Mouse (Mus musculus): ENCODE measurements around the gene AU040320. TPM values are rescaled to one million over a fixed set of nuclear protein-coding genes. Genes with fewer than 3 reads are reported as not detected.
A peak's percentile ranks its signal among the peaks of the same experiment; 100 is the strongest.

Gene AU040320
- total RNA-seq, 1 experiment from 2014 or later: 36.4 TPM

DNA sequence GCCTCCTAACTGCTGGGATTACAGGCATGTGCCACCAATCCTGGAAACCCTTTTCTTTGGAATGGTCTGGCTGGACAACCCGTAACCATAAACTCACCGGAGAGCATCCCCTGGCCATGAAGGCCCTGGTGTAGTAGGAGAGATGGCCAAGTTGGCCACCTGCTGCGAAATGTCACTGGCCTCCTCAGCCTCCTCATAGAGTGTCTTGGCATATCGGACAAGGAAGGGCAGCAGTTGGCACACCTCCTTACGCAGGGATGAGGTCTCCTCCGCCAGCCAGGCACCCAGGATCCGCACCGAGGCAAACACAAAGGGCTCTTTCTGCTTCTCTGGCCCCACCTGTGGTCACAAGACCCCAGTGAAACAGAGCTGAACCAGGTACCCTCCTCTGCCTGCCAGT is 5.0 kb upstream of the AU040320 start:
- no peak for ATAC-seq (ENCODE audit: extremely low read depth, insufficient number of reproducible peaks, low FRiP score, poor library complexity, severe bottlenecking)

DNA sequence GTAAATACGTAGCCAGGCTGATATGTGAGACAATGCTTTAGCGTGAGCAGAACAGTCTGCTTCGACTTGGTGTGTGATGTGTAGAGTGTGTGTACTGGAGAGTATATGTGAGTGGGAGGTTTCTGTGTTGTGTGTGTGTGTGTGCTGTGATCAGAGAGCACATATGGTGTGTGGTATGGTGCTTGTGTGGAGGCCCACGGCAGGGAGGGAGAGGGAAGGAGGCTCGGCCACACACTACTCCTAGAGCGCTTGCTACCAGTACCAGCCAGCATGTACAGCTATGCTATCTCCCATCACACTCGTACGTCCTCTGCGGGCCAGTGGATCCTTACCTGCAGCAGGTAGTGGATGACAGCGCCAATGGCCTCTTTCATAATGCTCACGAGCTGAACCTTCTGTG is 3.8 kb upstream of the AU040320 start:
- no peak for ATAC-seq (ENCODE audit: extremely low read depth, insufficient number of reproducible peaks, low FRiP score, poor library complexity, severe bottlenecking)

DNA sequence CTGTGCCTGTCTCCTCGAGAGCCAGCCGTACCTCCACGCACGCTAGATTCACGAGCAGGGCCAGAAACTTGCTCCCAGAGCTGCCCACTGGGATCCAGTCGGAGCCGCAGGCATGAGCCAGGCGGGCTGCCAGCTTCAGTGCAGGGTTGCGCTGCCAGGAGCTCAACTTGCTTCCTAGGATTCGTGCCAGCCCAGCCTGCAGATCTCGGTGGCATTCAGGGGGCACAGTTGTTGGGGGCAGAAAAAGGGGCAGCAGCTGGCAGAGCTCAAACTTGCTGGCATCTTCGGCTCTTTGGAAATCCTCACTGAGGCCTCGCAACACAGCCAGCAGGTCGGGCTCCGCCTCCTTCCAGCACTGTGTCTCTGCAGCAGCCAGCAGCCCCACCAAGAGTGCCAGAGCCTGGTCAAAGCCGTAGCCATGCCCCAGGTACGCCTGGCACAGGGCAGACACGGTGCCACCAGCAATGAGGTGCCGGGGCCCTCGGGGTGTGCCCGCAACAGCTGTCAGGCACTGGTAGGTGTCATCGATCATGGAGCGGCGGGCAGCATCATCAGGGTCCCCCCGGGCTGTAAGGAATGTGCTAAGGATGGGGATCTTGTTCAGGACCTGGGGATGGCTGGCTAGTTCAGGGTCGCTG is 3.2 kb upstream of the AU040320 start:
- ATAC-seq (ENCODE audit: extremely low read depth, insufficient number of reproducible peaks, low FRiP score, poor library complexity, severe bottlenecking): no peak

DNA sequence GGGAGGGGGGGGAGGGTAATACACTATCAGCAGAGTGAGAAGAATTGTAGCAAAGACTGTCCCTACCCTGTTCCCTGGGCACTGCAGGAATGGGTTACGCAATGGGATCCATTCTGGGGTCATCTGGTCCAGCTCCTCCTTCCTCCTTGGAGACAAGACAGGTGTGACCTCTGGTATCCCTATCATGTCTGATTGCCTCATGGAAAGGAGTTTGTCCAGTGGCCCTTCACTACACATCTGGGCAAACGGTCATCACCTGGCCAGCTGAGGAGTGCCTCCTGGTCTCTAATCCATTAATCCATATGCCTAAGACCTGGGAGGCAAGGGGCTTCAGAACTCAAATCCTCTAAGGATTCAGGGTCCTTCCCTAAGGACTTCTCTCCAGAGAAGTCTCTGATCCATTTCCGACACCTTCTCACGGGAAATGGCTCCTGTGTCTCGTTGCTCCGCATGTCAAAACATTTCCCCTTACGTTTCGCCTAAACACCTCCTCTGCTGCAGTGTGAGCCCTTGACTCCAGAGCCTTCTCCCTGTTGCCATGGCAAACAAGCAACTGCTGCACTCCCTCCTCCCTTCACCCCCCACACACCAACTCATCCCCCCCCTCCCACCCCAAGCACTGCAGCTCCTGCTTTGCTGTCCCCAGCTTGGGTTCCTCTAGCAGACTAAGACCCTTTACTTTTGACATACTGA is 2.3 kb upstream of the AU040320 start:
- ATAC-seq (ENCODE audit: extremely low read depth, insufficient number of reproducible peaks, low FRiP score, poor library complexity, severe bottlenecking): no peak

DNA sequence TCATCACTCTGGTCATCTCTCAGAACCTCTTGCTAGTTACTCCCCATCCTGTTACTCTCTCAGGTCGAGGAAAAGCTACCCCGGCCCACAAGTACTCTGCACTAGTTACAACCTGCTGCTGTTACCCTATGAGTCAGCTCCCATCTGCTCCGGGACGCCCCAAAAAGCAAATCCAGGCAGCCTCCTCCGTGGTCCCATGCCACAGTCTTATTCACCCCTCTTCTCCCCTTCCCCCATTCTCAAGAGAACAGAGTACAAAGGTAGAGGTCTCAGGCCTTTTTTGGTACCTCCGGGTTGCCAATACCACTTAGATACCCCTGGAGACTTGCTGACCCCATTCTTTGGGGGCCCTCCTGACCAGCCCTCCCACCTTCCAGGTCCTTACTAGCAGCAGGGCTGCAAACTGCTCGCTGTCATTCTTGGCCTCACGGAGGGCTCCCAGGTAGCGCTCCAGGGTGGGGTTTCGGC is 1.8 kb upstream of the AU040320 start:
- no peak for ATAC-seq (ENCODE audit: extremely low read depth, insufficient number of reproducible peaks, low FRiP score, poor library complexity, severe bottlenecking)

DNA sequence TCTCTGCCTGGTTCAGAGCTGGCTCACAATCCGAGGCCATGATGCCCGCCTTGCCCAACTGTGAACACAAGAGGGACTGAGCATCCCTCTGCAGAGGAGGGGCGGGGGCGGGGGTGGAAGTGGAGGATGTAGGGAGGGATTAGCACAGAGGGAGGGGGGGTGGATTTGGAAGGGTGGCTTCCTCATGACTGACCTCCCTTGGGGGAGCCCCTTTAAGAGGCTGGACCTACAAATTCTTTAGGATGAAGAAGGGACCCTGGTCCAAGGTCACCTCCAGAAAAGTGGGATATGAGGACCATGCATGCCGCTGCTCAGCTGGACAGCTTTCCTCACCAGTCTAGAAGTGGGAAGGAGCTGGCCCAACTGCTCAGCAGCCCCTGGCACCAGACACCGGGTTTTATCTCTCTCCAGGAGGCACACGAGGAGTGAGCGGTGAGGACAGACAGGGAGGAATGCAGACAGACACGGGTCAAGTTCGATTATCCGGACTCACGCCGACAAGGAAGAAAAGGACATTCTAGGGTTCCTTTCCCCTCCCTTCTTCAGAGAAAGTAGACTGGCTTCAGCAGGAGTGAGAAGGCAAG is 1.2 kb upstream of the AU040320 start:
- no peak for ATAC-seq (ENCODE audit: extremely low read depth, insufficient number of reproducible peaks, low FRiP score, poor library complexity, severe bottlenecking)

DNA sequence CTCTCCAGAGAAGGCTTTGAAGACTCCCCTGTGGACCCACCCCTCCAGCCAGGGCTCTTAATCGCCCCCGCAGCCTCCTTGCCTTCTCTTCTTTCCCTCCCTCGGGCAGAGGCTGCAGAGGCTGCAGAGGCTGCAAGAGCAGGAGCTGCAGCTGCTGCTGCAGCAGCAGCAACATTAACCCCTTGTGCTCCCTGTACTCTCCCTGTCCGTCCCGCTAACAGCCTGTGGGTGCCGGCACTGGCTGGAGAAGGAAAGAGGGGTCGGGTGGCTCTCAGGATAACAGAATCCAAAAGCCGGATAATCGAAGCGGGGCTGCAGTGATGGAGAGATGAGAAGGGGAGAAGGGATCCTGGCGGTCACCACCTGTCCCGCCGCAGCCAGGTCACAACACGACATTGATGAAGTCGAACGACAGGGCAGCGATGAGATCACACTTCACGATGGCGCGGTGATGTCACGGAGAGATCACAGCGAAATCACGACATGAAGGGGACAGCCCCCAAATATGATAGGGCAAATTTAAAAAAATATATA is 669 bp upstream of the AU040320 start:
- peak; percentile 3; the same call in 1 of the 2 replicates for ATAC-seq (ENCODE audit: extremely low read depth, insufficient number of reproducible peaks, low FRiP score, poor library complexity, severe bottlenecking)

DNA sequence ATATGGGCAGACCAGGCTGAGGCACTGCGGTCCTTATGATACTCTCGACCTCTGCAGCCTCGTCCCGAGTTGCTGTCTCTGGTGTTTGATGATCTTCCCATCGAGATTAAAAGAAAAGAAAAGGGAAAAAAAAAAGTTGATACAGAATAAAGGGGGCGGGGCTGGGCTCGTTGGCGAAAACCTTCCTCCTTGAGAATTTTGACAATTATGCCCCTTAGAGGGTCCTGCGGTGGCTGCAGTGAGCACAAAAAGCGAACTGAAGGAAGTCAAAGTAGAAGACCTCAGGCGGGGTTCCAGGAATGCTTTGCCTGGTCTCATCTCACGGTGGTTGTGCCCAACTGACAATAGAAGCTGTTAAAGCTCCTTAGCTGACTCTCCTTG is 877 bp downstream of the AU040320 start:
- no peak for ATAC-seq (ENCODE audit: extremely low read depth, insufficient number of reproducible peaks, low FRiP score, poor library complexity, severe bottlenecking)

DNA sequence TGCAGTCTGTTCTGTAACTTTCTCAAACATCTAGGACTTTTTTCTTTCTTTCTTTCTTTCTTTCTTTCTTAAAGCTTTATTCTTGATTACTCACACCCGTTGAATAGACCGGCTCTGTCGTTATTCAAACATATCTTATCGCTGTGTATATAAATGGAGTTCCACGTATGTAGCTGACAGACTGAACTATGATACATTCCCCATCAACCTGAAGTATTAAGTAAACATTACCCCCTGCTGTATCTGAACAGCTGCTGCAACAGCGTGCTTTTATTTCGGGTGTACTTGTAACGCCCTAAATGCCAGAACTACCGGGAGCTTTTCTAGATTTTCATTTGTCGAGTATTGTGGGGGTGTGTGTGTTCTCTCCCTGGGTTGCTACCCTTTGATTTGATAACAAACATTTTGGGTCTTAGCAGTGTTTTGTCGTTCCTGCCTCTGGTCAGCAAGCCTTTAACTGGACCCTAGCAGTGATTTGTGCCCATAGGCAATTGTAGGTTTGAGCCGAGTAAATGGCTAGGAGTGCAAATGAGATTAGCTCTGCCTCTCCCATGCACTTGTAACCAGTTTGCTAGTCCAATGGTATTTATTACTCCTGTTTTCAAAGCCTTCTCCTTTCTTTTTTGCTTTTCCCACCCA is 1.5 kb downstream of the AU040320 start:
- ATAC-seq (ENCODE audit: extremely low read depth, insufficient number of reproducible peaks, low FRiP score, poor library complexity, severe bottlenecking): no peak

DNA sequence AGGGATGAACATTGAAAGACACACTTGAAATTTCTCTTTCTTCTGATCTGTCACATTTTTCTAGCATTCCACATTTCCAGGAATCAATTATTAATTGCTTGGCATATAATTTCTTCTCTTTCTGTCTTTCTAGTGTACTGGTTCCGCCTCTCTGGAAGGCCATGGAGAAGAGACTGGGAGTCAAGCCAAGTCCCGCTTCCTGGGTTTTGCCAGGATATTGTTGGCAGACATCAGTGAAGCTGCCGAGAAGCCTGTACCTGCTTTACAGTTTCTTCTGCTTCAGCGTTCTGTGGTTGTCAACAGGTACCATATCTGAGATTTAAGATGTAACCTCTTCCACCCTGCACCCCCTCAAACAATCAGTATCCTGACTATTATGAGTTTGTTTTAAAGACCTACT is 3.4 kb downstream of the AU040320 start:
- ATAC-seq (ENCODE audit: extremely low read depth, insufficient number of reproducible peaks, low FRiP score, poor library complexity, severe bottlenecking): no peak

DNA sequence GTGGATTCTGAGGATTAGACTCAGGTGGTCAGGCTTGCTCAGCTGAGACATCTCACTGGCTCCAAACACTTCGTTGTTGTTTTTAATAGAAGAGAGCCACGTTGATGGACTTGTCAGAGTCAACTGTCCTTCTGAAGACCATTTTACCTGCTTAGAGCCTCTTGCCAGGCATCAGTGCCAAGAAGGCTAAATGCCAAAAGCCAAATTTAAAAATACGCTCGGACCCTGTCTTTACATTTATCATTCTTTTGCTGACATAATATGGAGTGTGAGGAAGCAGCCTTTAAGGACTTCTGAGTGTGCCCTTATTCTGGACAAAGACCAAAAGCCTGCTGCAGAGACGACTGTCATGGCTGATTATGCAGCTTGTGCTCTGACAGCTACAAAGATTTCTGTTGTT is 5.0 kb downstream of the AU040320 start:
- no peak for ATAC-seq (ENCODE audit: extremely low read depth, insufficient number of reproducible peaks, low FRiP score, poor library complexity, severe bottlenecking)

DNA sequence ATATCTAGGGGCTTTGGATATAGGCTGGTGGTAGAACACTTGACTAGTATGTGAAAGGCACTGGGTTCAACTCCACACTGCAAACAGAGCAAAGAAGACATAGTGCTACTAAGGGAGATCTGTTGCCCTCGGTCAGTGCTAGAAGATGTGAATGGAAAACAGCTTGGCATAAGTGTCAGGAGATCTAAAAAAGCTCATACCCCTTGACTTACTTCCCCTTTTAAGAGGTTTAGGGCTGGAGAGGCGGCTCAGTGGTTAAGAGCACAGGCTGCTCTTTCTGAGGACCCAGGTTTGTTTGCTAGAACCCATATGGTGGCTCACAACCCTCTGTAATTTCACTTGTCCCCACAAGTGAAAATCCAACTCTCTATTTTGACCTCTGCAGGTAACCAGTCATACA is 6.1 kb downstream of the AU040320 start:
- no peak for ATAC-seq (ENCODE audit: extremely low read depth, insufficient number of reproducible peaks, low FRiP score, poor library complexity, severe bottlenecking)

DNA sequence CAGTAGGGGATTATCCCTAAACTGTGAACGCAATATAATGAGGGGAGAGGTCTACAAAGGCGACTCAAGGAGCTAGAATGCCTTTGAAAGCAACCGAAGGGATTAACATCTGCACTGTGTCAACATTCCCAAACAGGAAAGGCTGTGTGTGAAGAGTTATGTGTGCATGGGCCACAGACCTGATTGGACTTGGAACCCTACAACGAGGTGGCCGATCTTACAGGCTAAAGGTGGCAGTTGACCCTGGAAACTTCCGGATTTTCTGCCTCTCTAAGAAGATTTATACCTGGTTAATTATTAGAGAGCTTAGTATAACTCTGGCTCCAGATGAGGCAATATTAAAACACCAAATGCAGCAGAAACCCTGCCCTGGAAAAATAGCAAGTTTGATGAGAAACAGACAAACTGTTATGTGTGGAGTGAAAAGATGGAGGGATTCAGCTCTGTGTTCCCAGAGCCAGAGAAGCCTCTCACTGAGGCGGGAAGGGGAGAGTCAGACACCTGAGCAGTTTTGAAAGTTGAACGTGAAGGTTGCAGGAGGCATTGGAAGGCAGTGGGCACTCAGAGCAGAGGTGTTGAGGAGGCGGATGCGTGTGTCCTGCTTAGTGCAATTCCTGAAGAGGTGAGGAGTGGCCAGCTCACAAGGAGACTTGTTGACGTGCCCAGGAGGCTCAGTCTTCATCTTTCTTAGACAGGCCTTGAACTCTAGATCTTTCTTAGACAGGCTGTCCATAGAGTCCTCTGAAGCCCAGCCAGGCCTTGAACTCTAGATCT is 9.4 kb downstream of the AU040320 start:
- ATAC-seq (ENCODE audit: extremely low read depth, insufficient number of reproducible peaks, low FRiP score, poor library complexity, severe bottlenecking): no peak

DNA sequence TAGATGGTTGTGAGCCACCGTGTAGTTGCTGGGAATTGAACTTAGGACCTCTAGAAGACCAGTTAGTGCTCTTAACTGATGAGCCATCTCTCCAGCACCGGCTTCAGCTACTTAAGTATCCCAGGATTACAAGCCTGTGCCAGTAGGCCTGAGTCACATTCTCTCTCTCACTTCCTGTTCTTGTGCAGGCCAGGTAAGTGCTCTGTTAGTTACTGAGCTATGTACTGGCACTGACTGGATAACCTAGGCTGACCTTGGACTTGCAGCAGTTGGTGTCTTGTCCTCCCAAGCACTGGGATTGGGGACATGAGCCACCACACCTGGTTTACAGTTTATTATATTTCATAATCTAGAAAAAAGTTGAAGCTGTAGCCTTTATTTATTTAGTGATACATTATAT is 10.1 kb downstream of the AU040320 start:
- ATAC-seq (ENCODE audit: extremely low read depth, insufficient number of reproducible peaks, low FRiP score, poor library complexity, severe bottlenecking): no peak

DNA sequence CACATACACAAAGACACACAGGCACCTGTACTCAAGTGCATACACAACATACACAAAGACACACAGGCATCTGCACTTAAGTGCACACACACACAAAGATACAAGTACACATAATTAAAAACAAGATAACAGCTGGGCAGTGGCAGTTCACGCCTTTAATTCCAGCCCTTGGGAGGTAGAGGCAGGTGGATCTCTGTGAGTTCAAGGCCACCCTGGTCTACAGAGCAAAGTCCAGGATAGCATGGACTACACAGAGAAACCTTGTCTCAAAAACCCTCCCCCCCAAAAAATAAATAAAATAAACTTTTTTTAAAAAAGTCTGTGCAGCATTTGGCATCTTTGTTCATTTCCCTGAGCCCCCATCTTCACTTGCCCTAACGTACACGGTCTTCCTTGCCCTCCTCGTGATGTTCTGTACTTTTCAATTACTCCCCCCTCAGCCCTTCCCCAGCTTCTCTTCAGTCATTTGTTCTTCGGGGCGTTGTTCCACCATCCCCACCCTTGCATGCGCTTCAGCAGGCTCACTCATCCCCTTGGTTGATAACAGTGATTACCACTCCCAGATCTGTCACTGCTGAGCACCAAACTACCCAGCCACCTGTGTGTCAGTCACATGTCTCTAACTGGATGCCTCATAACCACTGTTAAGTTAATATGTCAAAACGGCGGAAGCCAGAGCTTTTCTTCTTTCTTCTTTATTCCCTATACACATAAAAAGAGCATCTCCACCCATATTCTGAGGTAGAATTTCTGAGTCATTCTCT is 16.6 kb downstream of the AU040320 start:
- ATAC-seq (ENCODE audit: extremely low read depth, insufficient number of reproducible peaks, low FRiP score, poor library complexity, severe bottlenecking): no peak

DNA sequence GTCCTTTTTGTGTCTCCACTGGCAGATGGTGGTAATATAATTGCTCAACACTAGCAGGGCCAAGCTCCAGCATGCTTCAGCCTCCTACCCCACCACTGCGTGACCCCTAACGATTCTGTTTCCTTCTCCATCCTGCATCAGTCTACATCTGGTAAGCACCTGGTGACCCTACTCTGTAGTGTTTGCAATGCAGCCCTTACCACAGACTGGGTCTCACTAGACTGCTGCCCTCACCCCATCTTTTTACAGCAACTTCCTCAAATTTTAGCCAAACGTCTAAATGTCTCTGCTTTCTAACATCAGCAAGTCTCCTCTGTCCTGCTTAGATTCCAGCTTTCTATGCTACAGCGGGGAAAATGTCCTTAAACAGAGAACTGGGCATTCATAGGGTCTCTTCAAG is 17.5 kb downstream of the AU040320 start:
- no peak for ATAC-seq (ENCODE audit: extremely low read depth, insufficient number of reproducible peaks, low FRiP score, poor library complexity, severe bottlenecking)

DNA sequence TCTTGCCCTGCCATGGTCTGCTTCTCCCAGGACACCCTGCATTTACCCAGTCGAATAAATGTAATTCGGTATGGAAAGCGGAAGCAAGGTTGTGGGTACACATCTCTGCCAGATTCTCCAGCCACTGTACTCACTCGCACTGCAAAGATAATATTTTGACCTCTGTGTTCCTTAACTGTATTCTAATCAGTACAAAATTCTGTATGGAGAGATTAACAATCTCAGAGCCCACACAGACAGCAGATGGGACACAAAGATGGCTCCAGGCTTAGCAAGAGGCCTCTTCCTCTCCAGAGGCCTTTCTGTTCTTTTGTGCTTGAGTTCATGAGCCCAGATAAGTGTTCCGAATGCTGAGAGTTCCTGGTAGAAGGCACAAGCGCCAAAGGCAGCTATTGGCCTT is 20.5 kb downstream of the AU040320 start:
- ATAC-seq (ENCODE audit: extremely low read depth, insufficient number of reproducible peaks, low FRiP score, poor library complexity, severe bottlenecking): no peak

DNA sequence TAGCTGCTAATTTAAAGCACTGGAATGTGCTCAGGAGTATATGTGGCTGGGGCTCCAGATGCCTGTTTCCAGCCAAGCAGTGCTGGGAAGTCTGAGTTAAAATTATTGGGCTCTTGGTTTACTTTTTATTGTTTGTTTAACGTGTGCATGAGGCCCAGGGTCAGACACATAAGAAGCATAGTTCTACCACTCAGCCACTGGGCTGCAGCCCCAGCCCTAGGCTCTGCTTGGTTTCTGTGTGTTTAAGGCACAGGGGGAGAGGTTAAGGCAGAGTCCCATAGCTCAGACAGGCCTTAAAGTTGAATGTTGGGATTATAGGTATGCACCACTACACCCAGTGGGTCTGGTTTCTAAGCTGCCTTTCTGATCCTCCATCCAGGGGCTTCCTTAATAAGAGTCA is 21.8 kb downstream of the AU040320 start:
- no peak for ATAC-seq (ENCODE audit: extremely low read depth, insufficient number of reproducible peaks, low FRiP score, poor library complexity, severe bottlenecking)

Measured in neutrophil, adult 5-6 weeks (primary cell).